Comparison of ENCODE assay signal across 8 mouse cellular contexts in the genomic region with DNA sequence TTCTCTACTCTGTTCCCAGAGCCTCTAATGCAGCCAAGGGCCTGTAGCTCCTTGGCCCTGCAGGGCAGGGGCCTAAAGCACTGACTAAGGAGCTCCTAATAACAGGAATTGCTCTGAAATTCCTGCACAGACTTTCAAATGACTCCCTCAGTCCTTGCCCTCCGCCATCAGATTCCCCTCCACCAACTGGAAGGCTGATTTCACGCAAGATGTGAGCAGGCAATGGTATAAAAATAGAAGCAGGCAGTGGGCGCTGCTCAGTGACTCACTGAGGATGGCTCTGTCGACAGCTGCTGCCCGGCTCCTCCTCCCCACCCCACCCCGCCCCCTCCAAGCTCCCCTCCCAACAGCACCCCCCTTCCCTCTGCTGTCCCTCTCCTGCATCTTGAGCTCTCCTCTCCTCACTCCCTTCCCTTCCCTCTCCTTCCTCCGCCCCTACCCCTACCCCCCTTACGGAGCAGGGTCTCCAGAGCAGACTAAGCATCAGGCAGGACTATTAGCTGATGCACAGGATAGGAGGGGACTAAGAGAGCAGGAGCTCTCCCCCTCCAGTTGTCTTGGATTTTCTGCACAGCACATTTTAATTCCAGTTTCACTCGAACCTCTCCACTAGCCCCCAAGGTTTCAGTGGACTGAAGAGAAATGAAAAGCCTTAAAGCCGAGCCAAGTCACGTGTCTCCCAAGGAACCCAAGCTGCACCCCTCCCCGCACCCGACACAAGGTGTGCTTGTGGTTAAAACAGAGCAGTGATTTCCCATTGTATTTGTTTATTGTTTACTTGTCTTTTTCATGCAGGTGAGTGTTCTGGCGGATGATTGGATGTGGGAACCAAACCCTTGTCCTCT. TPM values are rescaled to one million over a fixed set of nuclear protein-coding genes. Genes with fewer than 3 reads are reported as not detected.
DNase-seq lines count a peak whose midpoint lies in the region; ATAC-seq lines count a peak whose summit lies in the region.

No protein-coding gene starts in this region.

- 4% methylated on average over 12 of the region's 14 CpGs for WGBS in midbrain, embryonic 16.5 days

- DNase-seq in cerebellum, adult 11-12 months = peak; percentile 42
- peak; percentile 25 for DNase-seq in lung, postnatal 10 days
- DNase-seq in lung, postnatal 4 days = no peak
- DNase-seq in layer of hippocampus, adult 18-20 months (ENCODE audit: low spot score in 2 of 2) = peak; percentile 84 to 87
- DNase-seq in urinary bladder, adult 2 months (ENCODE audit: low spot score) = no peak
- DNase-seq in T-cell, adult 2 months (ENCODE audit: low spot score) = no peak

- H3K9me3 ChIP-seq in midbrain, embryonic 16.5 days (replicated peaks; ENCODE audit: control insufficient read depth, low read length, poor library complexity, severe bottlenecking) = no peaks in the 10 kb centered on the region

- 0 out of 2 replicates have a peak, but pooled peaks cover 2% of the 10 kb centered on the region for H3K27me3 ChIP-seq in midbrain, embryonic 16.5 days (ENCODE audit: control insufficient read depth, insufficient read depth, low read depth, low read length)

- ATAC-seq in cerebellum, adult (ENCODE audit: insufficient number of reproducible peaks, low FRiP score, low TSS enrichment) = no peak
- peak; percentile 89 for ATAC-seq in midbrain, embryonic 16.5 days

- H3K4me1 ChIP-seq in midbrain, embryonic 16.5 days (ENCODE audit: control insufficient read depth, insufficient read depth, low read length) = peaks cover 16% of the 10 kb centered on the region

- peak overlapping the region; percentile 14; the same call in 1 of the 2 replicates for H3K4me3 ChIP-seq in midbrain, embryonic 16.5 days (ENCODE audit: low read depth, low read length)

- no peaks in the 10 kb centered on the region for H3K36me3 ChIP-seq in midbrain, embryonic 16.5 days (ENCODE audit: control insufficient read depth, insufficient read depth, low read length)

- peak overlapping the region; percentile 79 for H3K27ac ChIP-seq in midbrain, embryonic 16.5 days (ENCODE audit: low read length)

- H3K4me2 ChIP-seq in midbrain, embryonic 16.5 days (ENCODE audit: low read length) = peak overlapping the region; percentile 46

- peak overlapping the region; percentile 52; the same call in 1 of the 2 replicates for H3K9ac ChIP-seq in midbrain, embryonic 16.5 days (ENCODE audit: low read depth, low read length)

RNA-seq across cellular contexts. Expression of a gene that starts 9.6 kb away (rescaled TPM):
- total RNA-seq in layer of hippocampus, adult 18-20 months (2021) = 1 to 10 TPM; 5.2 to 7.0 TPM
- 8.9 and 10.4 TPM in 2 replicates for polyA plus RNA-seq in midbrain, embryonic 16.5 days (2015; fragmentation: Nextera tagmentation; extraction: Ambion mirVana)
- 1,444 and 2,020 TPM in 2 replicates for polyA plus RNA-seq in urinary bladder, adult 2 months (2012; rRNA removed)

RNA-seq across cellular contexts. Expression of a gene that starts 24.9 kb away (rescaled TPM):
- 10 to 100 TPM; 56.7 to 61.7 TPM for total RNA-seq in layer of hippocampus, adult 18-20 months (2021)
- polyA plus RNA-seq in midbrain, embryonic 16.5 days (2015; fragmentation: Nextera tagmentation; extraction: Ambion mirVana) = 3.8 and 4.1 TPM in 2 replicates
- polyA plus RNA-seq in urinary bladder, adult 2 months (2012; rRNA removed) = 2.2 and 2.6 TPM in 2 replicates

Comparison
In these comparisons a context has a peak if more than half of its experiments do, and no peak if none do; other contexts are left out.
1. DNase-seq: peak in cerebellum, adult 11-12 months (single experiment), lung, postnatal 10 days (single experiment) and layer of hippocampus, adult 18-20 months (2 of 2); none in lung, postnatal 4 days (0 of 2), urinary bladder, adult 2 months (single experiment) and T-cell, adult 2 months (single experiment).
2. RNA of a gene that starts 9.6 kb away (polyA plus RNA-seq): 1,444 to 2,020 TPM in urinary bladder, adult 2 months; 8.9 to 10.4 TPM in midbrain, embryonic 16.5 days; every median in the first group is over 100 times any median in the second.